Mouse (Mus musculus) CH12.LX (cell line): ENCODE results near the gene Galnt6. TPM values are rescaled to one million over a fixed set of nuclear protein-coding genes. Genes with fewer than 3 reads are reported as not detected.

Experiments used
- DNase-seq: peaks from one replicate; pipeline ENCODE4 v3.0.0-alpha.2; 2013; ENCODE audit errors: extremely low read depth
- H3K27ac ChIP-seq: 2 replicates; pipeline ENCODE4 v1.5.1; 2012; ENCODE audit warnings: low read depth, mild to moderate bottlenecking, control low read depth, moderate library complexity; ENCODE audit not compliant: insufficient read depth
- H3K27me3 ChIP-seq: replicated peaks from 2 replicates; pipeline ENCODE3; 2012; ENCODE audit warnings: inconsistent platforms
- H3K36me3 ChIP-seq, 2 experiments: replicated peaks in 1 of 2; 2 replicates each; pipeline versions ENCODE3 to v1.6.1; 2012; ENCODE audit warnings: inconsistent platforms in 1 of 2, low read length in 1 of 2, mild to moderate bottlenecking in 1 of 2, mixed read lengths in 1 of 2, moderate library complexity in 1 of 2; ENCODE audit not compliant: control insufficient read depth in 1 of 2, insufficient read depth in 1 of 2
- H3K4me1 ChIP-seq, 2 experiments: 2 replicates each; pipeline ENCODE4 v1.6.1; 2012; ENCODE audit warnings: inconsistent platforms in 1 of 2, moderate library complexity in 1 of 2; ENCODE audit not compliant: insufficient read depth in 2 of 2, control insufficient read depth in 1 of 2
- H3K4me2 ChIP-seq: 2 replicates; pipeline ENCODE4 v1.6.1; 2012; ENCODE audit warnings: low read depth, mild to moderate bottlenecking, control low read depth; ENCODE audit not compliant: poor library complexity, insufficient read depth, severe bottlenecking
- H3K4me3 ChIP-seq, 3 experiments: fragments of 150-350 bp in 1 of 3; sonication (generic) in 1 of 3; replicated peaks in 1 of 3; 2 replicates each; pipeline versions ENCODE3 to v1.5.1; 2011 to 2012; ENCODE audit warnings: low read depth in 2 of 3, low read length in 2 of 3, mild to moderate bottlenecking in 2 of 3, moderate library complexity in 2 of 3, control low read depth in 1 of 3, improper control_type of control experiment in 1 of 3, inconsistent platforms in 1 of 3, mixed read lengths in 1 of 3; ENCODE audit not compliant: poor library complexity in 1 of 3
- H3K79me2 ChIP-seq: replicated peaks from 2 replicates; pipeline ENCODE4 v1.6.1; 2012; ENCODE audit warnings: mild to moderate bottlenecking, moderate library complexity; ENCODE audit not compliant: control insufficient read depth, poor library complexity, insufficient read depth, severe bottlenecking; ENCODE audit errors: extremely low read depth
- H3K9ac ChIP-seq: 2 replicates; pipeline ENCODE4 v1.6.1; 2012; ENCODE audit warnings: low read depth, mild to moderate bottlenecking, control low read depth, moderate library complexity; ENCODE audit not compliant: insufficient read depth
- H3K9me3 ChIP-seq: replicated peaks from 2 replicates; pipeline ENCODE3; 2012; ENCODE audit warnings: low read length, inconsistent platforms, mixed read lengths
- ETS1 ChIP-seq: conservative IDR thresholded peaks from 2 replicates; pipeline ENCODE4 v1.6.1; 2012; ENCODE audit warnings: low read depth, mild to moderate bottlenecking, inconsistent platforms, low read length, improper control_type of control experiment, moderate library complexity
- HCFC1 ChIP-seq: IDR thresholded peaks from 2 replicates; pipeline ENCODE4 v1.6.1; 2012; ENCODE audit warnings: low read depth, mild to moderate bottlenecking, inconsistent platforms, low read length, improper control_type of control experiment
- JUN ChIP-seq: IDR thresholded peaks from 2 replicates; pipeline ENCODE4 v1.6.1; 2011; ENCODE audit warnings: low read depth, mild to moderate bottlenecking, low read length, improper control_type of control experiment, moderate library complexity; ENCODE audit not compliant: insufficient read depth
- JUND ChIP-seq: conservative IDR thresholded peaks from 2 replicates; pipeline ENCODE4 v1.6.1; 2011; ENCODE audit warnings: low read depth, low read length, improper control_type of control experiment
- KAT2A ChIP-seq: IDR thresholded peaks from 2 replicates; pipeline ENCODE4 v1.6.1; 2012; ENCODE audit warnings: low read length, improper control_type of control experiment, inconsistent platforms; ENCODE audit not compliant: insufficient replicate concordance
- MAZ ChIP-seq: IDR thresholded peaks from 2 replicates; pipeline ENCODE4 v1.6.1; 2012; ENCODE audit warnings: low read depth, mild to moderate bottlenecking, inconsistent platforms, low read length, improper control_type of control experiment, moderate library complexity
- MEF2A ChIP-seq: IDR thresholded peaks from 2 replicates; pipeline ENCODE4 v1.6.1; 2014; ENCODE audit warnings: low read depth, mild to moderate bottlenecking, inconsistent platforms, low read length, improper control_type of control experiment, borderline replicate concordance
- MYC ChIP-seq: IDR thresholded peaks from 2 replicates; pipeline ENCODE4 v1.6.1; 2011; ENCODE audit warnings: low read depth, mild to moderate bottlenecking, improper control_type of control experiment, low read length
- RCOR1 ChIP-seq: conservative IDR thresholded peaks from 2 replicates; pipeline ENCODE4 v1.6.1; 2012; ENCODE audit warnings: low read depth, mild to moderate bottlenecking, inconsistent platforms, low read length, improper control_type of control experiment
- SIN3A ChIP-seq: IDR thresholded peaks from 2 replicates; pipeline ENCODE4 v1.6.1; 2012; ENCODE audit warnings: low read length, improper control_type of control experiment, inconsistent platforms
- SMC3 ChIP-seq: IDR thresholded peaks from 2 replicates; pipeline ENCODE4 v1.6.1; 2011; ENCODE audit warnings: low read depth, low read length, improper control_type of control experiment
- TCF12 ChIP-seq: IDR thresholded peaks from 2 replicates; pipeline ENCODE4 v1.6.1; 2014; ENCODE audit warnings: low read depth, mild to moderate bottlenecking, inconsistent platforms, low read length, improper control_type of control experiment
- UBTF ChIP-seq: IDR thresholded peaks from 2 replicates; pipeline ENCODE4 v1.6.1; 2012; ENCODE audit warnings: low read depth, mild to moderate bottlenecking, inconsistent platforms, low read length, improper control_type of control experiment, moderate library complexity
- USF2 ChIP-seq: conservative IDR thresholded peaks from 2 replicates; pipeline ENCODE4 v1.6.1; 2011; ENCODE audit warnings: low read depth, low read length, improper control_type of control experiment
- ZC3H11A ChIP-seq: IDR thresholded peaks from 2 replicates; pipeline ENCODE4 v1.6.1; 2012; ENCODE audit warnings: low read depth, mild to moderate bottlenecking, inconsistent platforms, low read length, improper control_type of control experiment
- ZKSCAN1 ChIP-seq: IDR thresholded peaks from 2 replicates; pipeline ENCODE4 v1.6.1; 2012; ENCODE audit warnings: low read depth, inconsistent platforms, low read length, improper control_type of control experiment, borderline replicate concordance
- ZMIZ1 ChIP-seq: IDR thresholded peaks from 2 replicates; pipeline ENCODE4 v1.6.1; 2012; ENCODE audit warnings: low read depth, mild to moderate bottlenecking, inconsistent platforms, low read length, improper control_type of control experiment
- ZNF384 ChIP-seq: IDR thresholded peaks from 2 replicates; pipeline ENCODE4 v1.6.1; 2012; ENCODE audit warnings: low read depth, low read length, improper control_type of control experiment, inconsistent platforms
- dilution Hi-C: fragments of 300-500 bp; cut with MboI; formaldehyde crosslinking; loops from 2 replicates; pipeline ENCODE4 v1.14.3; 2020; ENCODE audit warnings: low sequenced_read_pairs; ENCODE audit not compliant: extremely low pct_unique_long_range_greater_than_20kb, extremely low pct_ligation_motif_present
- in situ Hi-C: fragments of 300-500 bp; cut with MboI; formaldehyde crosslinking; loops from 3 replicates; pipeline ENCODE4 v1.14.3; 2019; ENCODE audit warnings: low sequenced_read_pairs, low pct_ligation_motif_present, low pct_unique_long_range_greater_than_20kb, mixed read lengths
- polyA plus RNA-seq: library from polyadenylated mRNA; unstranded; fragments of >175 nt; gene quantifications from 2 replicates; pipeline ENCODE4 v1.2.1, GENCODE M21; 2012; ENCODE audit warnings: low read depth; ENCODE audit not compliant: insufficient read length
- total RNA-seq, 2 experiments: library from RNA; depleted of rRNA; stranded (reverse); fragments of 300-350 nt in 1 of 2; fragments of >200 nt in 1 of 2; gene quantifications; 2 replicates each; pipeline ENCODE4 v1.2.3; 2012 to 2014

Galnt6 gene
- total and polyA plus RNA-seq, 3 experiments, result 0.58 to 5.0 (median 2.0) TPM

GRCm38 (mm10) chr15:100681770-100682169, 47.4 kb downstream of the Galnt6 start:
- Histone ChIP-seq H3K36me3 (peaks cover 0 to 2% of the 10 kb centered on the region in 2 experiments), H3K4me3 (no peak overlapping the region), H3K27me3 (no peaks in the 10 kb centered on the region), H3K27ac (no peak overlapping the region)
- TF ChIP-seq ETS1 (no peak), HCFC1 (no peak), UBTF (no peak), TCF12 (no peak), SMC3 (no peak), RCOR1 (no peak), MAZ (no peak), SIN3A (no peak), MYC (no peak), ZC3H11A (no peak), JUN (no peak), MEF2A (no peak), ZKSCAN1 (no peak)
- TF ChIP-seq, all 38 proteins: peak for 0
- in situ Hi-C loops, result no loop called here
- no peak for DNase-seq
- Histone ChIP-seq H3K9me3 (no peaks in the 10 kb centered on the region), H3K79me2 (no peaks in the 10 kb centered on the region), H3K4me1 (peaks cover 5 to 6% of the 10 kb centered on the region in 2 experiments), H3K9ac (no peak overlapping the region), H3K4me2 (no peak overlapping the region)
- dilution Hi-C loops, result no loop called here

GRCm38 (mm10) chr15:100680381-100680780, 48.8 kb downstream of the Galnt6 start:
- no peak overlapping the region for H3K27ac ChIP-seq
- peaks cover 0 to 2% of the 10 kb centered on the region in 2 experiments for H3K36me3 ChIP-seq
- TF ChIP-seq ZNF384 (no peak), USF2 (no peak), KAT2A (no peak), JUND (no peak), ZMIZ1 (no peak)
- H3K9ac ChIP-seq, result no peak overlapping the region
- no peaks in the 10 kb centered on the region for H3K9me3 ChIP-seq
- no peak overlapping the region for H3K4me2 ChIP-seq
- no peaks in the 10 kb centered on the region for H3K27me3 ChIP-seq
- dilution Hi-C loops, result no loop called here
- DNase-seq, result no peak
- in situ Hi-C loops, result no loop called here
- H3K79me2 ChIP-seq, result no peaks in the 10 kb centered on the region
- peaks cover 0 to 8% of the 10 kb centered on the region in 2 experiments; a peak in 2 of 4 replicates for H3K4me1 ChIP-seq
- H3K4me3 ChIP-seq, result no peak overlapping the region
